Mouse (Mus musculus): ENCODE results near the gene Rpl26. TPM values are rescaled to one million over a fixed set of nuclear protein-coding genes. Genes with fewer than 3 reads are reported as not detected.

The Rpl26 gene
- polyA plus RNA-seq, 1 experiment from 2014 or later = 880 TPM

DNA sequence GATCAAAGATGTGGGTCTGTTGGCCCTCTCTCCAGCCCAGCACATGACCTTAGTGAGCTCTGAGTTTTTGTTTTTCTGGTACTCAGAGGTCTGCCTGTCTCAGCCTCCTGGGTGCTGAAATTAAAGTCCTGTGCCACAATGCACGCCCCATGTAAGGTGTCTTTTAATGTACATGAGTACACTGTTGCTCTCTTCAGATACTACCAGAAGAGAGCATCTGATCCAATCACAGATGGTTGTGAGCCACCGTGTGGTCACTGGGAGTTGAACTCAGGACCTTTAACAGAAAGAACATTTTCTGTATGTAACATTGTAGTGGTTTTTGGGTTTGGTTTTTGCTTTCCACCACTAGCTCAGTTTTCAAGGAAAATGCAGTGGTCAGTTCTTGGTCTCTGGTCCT is 2.4 kb downstream of the Rpl26 start:
- Histone ChIP-seq H3K27me3 (peaks cover 5% of the 10 kb centered on the region; the same call in 1 of the 2 replicates), H3K4me2 (no peak overlapping the region), H3K9me3 (no peaks in the 10 kb centered on the region), H3K9ac (no peak overlapping the region), H3K4me1 (peaks cover 21% of the 10 kb centered on the region), H3K27ac (no peak overlapping the region), H3K36me3 (peaks cover 43% of the 10 kb centered on the region), H3K4me3 (no peak overlapping the region)
- no peak for ATAC-seq (ENCODE audit: borderline replicate concordance, extremely low read depth, low FRiP score, low TSS enrichment)
- WGBS = 79% methylated on average over 2 of the region's 2 CpGs

DNA sequence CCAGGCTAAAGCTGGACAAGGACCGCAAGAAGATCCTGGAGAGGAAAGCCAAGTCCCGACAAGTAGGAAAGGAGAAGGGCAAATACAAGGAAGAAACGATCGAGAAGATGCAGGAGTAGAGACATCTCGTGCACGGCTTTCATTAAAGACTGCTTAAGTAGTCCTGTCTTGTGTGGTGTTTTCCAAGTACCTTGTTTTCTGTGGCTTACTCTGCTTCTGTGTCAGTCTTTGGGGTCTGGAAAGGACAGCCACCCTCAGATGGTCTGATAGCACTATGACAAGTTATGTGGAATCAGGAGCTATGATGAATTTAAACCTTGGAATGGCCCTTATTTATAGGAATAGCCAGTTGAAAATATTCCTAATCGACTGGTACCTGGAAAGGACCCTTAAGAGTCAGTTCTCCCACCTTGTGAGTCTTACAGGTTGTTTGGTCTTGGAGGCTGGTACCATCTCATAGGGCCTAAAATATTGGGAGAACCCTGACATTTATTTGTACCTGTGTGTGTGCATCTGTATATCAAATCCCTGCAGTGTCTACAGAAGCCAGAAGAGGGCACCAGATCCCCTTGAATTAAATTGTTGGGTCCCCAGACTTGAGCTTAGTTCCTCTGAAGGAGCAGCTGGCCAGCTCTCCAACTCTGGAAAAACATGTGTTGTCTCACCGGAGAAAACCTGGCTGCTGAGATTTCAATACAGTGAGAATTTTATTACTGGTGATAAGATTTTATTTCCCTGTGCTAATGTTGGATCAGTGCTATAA is 3.2 kb downstream of the Rpl26 start:
- Histone ChIP-seq H3K27ac (no peak overlapping the region), H3K27me3 (peaks cover 5% of the 10 kb centered on the region; the same call in 1 of the 2 replicates), H3K36me3 (peaks cover 43% of the 10 kb centered on the region), H3K9ac (no peak overlapping the region), H3K4me3 (no peak overlapping the region), H3K4me1 (peaks cover 21% of the 10 kb centered on the region), H3K9me3 (no peaks in the 10 kb centered on the region), H3K4me2 (no peak overlapping the region)
- 78% methylated on average over 8 of the region's 8 CpGs for WGBS
- ATAC-seq (ENCODE audit: borderline replicate concordance, extremely low read depth, low FRiP score, low TSS enrichment) = no peak

DNA sequence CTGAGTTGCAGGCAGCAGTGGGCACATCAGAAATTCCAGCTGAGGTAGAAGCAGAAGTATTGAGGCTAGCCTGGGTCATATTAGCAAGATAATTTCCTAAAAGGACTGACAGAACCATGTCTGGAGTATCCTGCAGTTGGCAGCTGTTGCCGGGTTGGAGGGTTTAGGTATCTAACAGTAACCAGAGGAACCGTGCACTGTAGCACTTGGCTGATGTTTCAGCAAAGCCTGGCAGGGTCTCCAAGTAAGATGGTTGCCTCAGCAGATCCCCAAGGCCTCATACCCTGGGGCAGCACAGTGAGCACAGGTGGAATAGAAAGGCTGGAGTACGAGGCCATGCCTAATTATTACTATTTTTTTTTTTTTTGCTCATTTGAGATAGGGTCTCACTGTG is 3.8 kb downstream of the Rpl26 start:
- H3K4me2 ChIP-seq = no peak overlapping the region
- no peaks in the 10 kb centered on the region for H3K9me3 ChIP-seq
- H3K27ac ChIP-seq = no peak overlapping the region
- peaks cover 21% of the 10 kb centered on the region for H3K4me1 ChIP-seq
- H3K4me3 ChIP-seq = no peak overlapping the region
- WGBS = 84% methylated on average over 3 of the region's 3 CpGs
- H3K9ac ChIP-seq = no peak overlapping the region
- H3K36me3 ChIP-seq = peaks cover 43% of the 10 kb centered on the region
- peaks cover 1% of the 10 kb centered on the region; the same call in 1 of the 2 replicates for H3K27me3 ChIP-seq
- ATAC-seq (ENCODE audit: borderline replicate concordance, extremely low read depth, low FRiP score, low TSS enrichment) = no peak

DNA sequence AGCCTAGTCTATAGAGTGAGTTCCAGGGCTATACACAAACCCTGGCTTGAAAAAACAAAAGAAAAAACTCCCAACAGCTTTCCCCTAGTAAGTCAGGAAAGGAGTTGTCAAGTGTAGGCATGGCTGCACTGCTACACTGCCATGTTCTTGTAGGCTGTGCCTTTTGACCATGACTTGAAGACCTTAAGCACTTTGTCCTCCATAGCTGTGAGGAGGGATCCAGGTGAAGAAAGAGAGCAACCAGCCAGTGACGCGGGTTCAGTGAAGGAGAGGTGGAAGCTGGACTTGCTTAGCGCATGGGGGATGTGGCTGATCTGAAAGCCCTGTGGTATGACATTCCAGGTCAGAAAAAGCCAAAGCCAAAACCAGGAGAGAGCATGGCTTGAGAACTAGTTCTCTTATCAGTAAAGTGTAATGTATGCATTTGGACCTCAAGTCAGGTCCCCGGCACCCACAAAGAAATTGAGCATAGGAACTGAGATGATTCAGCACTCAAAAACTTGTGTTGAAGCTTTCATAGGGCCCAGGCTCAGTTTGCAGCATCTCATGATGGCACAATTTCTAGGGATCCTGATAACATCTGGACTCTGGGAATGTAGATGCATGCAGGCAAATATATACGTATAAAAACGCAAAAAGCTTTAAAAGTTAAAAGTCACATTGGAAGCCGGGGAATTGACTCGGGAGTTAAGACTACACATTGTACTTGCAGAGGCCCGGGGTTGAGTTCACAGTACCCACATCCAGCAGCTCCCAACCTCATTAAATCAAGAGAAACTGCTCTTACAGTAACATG is 4.5 kb downstream of the Rpl26 start:
- no peak overlapping the region for H3K4me2 ChIP-seq
- H3K36me3 ChIP-seq = peaks cover 43% of the 10 kb centered on the region
- WGBS = 87% methylated on average over 9 of the region's 9 CpGs
- H3K4me1 ChIP-seq = peaks cover 19% of the 10 kb centered on the region
- no peak for ATAC-seq (ENCODE audit: borderline replicate concordance, extremely low read depth, low FRiP score, low TSS enrichment)
- H3K4me3 ChIP-seq = no peak overlapping the region
- no peaks in the 10 kb centered on the region for H3K9me3 ChIP-seq
- H3K27ac ChIP-seq = no peak overlapping the region
- no peaks in the 10 kb centered on the region for H3K27me3 ChIP-seq
- H3K9ac ChIP-seq = no peak overlapping the region

DNA sequence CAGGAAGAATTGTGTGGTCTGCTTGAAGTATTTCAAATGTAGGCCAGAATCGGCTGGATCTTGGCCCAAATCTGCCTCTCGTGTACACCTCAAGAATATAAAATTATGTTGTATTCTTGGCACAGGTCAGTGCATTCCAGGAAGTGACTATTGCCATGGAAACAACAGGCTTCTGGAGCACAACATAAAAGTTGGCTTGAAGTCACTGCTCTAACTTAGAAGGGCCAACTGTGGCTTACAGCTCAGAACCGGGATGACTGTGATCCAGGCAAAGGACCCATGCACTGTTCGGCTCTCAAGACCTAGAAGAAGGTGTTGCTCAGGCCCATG is 5.0 kb downstream of the Rpl26 start:
- Histone ChIP-seq H3K9ac (no peak overlapping the region), H3K36me3 (peaks cover 43% of the 10 kb centered on the region), H3K4me1 (peaks cover 16% of the 10 kb centered on the region)

DNA sequence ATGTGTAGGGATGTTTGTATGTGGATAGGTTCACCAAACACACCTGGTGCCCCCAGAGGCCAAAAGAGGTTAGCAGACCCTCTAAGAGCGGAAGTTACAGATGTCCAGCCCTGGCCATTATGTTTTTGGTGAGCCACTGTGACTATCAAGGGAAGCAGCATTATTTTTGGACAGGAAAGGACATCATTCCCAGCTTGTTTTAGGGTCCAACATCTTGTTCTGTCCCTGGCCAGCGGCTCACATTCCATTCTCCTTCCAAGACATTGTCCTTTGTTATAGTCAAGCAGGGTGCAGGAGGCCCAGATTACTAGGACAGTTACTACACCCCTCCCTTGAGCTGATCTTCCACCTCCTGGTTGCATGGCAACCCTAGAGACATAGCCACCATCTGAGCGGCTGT is 5.9 kb downstream of the Rpl26 start:
- H3K4me1 ChIP-seq = peaks cover 23% of the 10 kb centered on the region
- 79% methylated on average over 3 of the region's 3 CpGs for WGBS

More for the DNA sequence above, 5.0 kb downstream of the Rpl26 start:
- Histone ChIP-seq H3K4me3 (no peak overlapping the region), H3K27ac (no peak overlapping the region), H3K27me3 (no peaks in the 10 kb centered on the region), H3K9me3 (no peaks in the 10 kb centered on the region), H3K4me2 (no peak overlapping the region)
- 46% methylated on average over 4 of the region's 4 CpGs for WGBS
- peak; percentile 25; the same call in 1 of the 2 replicates for ATAC-seq (ENCODE audit: borderline replicate concordance, extremely low read depth, low FRiP score, low TSS enrichment)

DNA sequence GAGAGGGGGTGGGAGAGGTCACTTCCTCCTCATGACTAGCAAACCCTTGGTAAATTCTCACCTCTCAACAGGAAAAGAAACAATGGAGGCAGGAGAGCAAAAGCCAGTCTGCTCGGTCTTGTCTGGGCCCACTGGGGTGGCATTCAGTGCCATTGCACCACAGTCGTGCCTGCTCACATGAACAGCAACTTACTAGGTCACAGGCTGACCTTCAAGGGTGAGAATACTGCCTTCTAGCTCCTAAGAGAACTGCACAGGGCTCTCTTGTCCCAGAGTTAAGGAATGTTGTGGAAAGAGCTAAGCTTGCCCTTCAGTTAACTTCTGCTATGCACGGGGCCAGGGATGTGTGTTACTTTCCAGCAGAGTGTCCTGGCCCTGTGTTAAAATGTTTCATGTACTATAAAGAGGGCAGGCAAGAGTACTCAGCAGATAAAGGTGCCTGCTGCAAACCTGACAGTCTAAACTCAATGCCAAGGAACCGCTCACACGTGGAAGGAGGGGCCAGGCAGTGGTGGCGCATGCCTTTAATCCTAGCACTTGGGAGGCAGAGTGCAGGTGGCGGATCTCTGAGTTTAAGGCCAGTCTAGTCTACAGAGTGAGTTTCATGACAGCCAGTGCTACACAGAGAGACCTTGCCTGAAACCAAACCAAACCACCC is 7.6 kb downstream of the Rpl26 start:
- no peak overlapping the region for H3K27ac ChIP-seq
- WGBS = 37% methylated on average over 7 of the region's 7 CpGs

More for the DNA sequence above, 5.9 kb downstream of the Rpl26 start:
- Histone ChIP-seq H3K36me3 (peaks cover 43% of the 10 kb centered on the region), H3K4me2 (no peak overlapping the region), H3K27me3 (no peaks in the 10 kb centered on the region), H3K27ac (no peak overlapping the region), H3K4me3 (no peak overlapping the region), H3K9ac (no peak overlapping the region), H3K9me3 (no peaks in the 10 kb centered on the region)
- no peak for ATAC-seq (ENCODE audit: borderline replicate concordance, extremely low read depth, low FRiP score, low TSS enrichment)

DNA sequence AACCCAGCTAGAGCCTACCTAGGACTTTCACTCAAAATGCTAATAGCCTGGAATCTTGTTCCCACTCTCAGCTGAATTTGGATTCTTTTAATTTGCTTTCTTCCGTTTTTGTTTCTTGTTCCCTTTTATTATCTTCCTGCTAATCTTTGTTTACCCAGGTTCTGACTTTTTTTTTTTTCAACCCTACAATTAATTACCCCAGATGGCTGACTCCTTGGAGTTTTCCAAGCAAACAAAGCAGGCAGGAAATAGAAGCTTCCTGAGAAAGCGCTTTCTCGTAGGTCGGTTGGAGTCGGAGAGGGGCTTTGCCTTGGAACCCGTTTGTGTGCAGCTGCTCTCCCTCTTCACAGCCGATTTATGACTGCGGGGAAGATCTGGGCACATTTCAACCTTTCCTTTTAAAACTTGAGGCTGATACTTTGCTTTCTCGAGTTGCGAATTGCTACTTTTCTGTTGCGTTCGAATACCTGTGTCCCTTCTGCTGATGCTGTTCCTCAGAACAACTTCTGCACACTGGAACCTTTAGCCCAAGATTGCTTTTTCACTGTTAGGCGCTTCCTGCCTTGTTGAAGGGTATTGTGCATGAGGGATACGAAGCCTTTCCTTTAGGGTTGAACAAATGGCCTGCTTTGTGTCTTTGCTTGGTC is 10.3 kb downstream of the Rpl26 start:
- Histone ChIP-seq H3K4me1 (peaks cover 8% of the 10 kb centered on the region), H3K4me2 (0 out of 2 replicates have a peak overlapping the region, but pooled peaks have one; percentile 16), H3K4me3 (no peak overlapping the region), H3K36me3 (0 out of 2 replicates have a peak, but pooled peaks cover under 1% of the 10 kb centered on the region), H3K9ac (0 out of 2 replicates have a peak overlapping the region, but pooled peaks have one; percentile 13), H3K9me3 (no peaks in the 10 kb centered on the region), H3K27ac (peak overlapping the region; percentile 82), H3K27me3 (no peaks in the 10 kb centered on the region)
- ATAC-seq (ENCODE audit: borderline replicate concordance, extremely low read depth, low FRiP score, low TSS enrichment) = no peak
- WGBS = 29% methylated on average over 14 of the region's 14 CpGs

More for the DNA sequence above, 7.6 kb downstream of the Rpl26 start:
- Histone ChIP-seq H3K4me1 (peaks cover 16% of the 10 kb centered on the region), H3K4me3 (no peak overlapping the region), H3K36me3 (peaks cover 27% of the 10 kb centered on the region), H3K9me3 (no peaks in the 10 kb centered on the region), H3K27me3 (no peaks in the 10 kb centered on the region), H3K4me2 (no peak overlapping the region), H3K9ac (no peak overlapping the region)
- no peak for ATAC-seq (ENCODE audit: borderline replicate concordance, extremely low read depth, low FRiP score, low TSS enrichment)

DNA sequence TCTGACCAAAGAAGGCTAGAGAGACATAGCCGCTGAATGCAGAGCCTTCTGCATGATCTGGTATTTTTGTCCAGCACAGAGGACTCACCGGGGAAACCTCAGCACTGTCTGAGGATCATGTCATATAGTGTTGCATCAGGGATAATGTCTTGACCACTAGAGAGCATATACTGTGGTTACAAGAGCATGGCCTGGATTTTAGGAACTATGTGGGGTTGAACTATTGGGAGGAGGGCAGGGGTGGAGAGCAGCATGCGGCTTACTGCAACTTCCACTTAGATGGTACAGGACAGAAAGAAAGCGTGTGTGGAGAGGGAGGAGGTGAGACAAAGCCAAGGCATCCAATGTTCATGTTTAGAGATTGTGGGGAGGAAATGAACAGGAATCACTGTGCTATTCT is 13.2 kb downstream of the Rpl26 start:
- WGBS = 87% methylated on average over 4 of the region's 4 CpGs
- Histone ChIP-seq H3K9me3 (no peaks in the 10 kb centered on the region), H3K4me1 (0 out of 2 replicates have a peak, but pooled peaks cover 7% of the 10 kb centered on the region), H3K9ac (no peak overlapping the region), H3K4me2 (no peak overlapping the region), H3K27ac (no peak overlapping the region), H3K4me3 (no peak overlapping the region), H3K36me3 (no peaks in the 10 kb centered on the region), H3K27me3 (no peaks in the 10 kb centered on the region)
- ATAC-seq (ENCODE audit: borderline replicate concordance, extremely low read depth, low FRiP score, low TSS enrichment) = no peak

DNA sequence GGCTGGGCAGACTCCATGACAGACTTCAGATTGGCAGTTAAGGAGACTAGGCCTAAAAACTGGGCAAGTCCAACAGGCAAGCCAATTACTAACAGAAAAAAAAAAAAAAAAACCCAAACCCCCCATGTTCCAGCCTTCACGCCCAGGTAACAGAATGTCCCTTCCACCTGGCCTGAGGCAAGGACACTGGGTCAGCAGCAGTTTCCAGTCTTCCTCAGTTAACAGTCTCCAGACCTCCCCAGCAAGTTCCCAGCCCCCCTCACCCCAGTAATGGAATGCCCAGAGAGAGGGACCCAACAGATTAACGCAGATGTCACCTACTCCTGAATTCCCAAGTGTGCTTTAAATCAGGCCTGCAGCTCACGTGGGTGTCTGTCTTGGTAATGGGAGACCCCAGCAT is 21.8 kb downstream of the Rpl26 start:
- Histone ChIP-seq H3K27me3 (no peaks in the 10 kb centered on the region), H3K9ac (no peak overlapping the region), H3K9me3 (no peaks in the 10 kb centered on the region), H3K27ac (no peak overlapping the region), H3K4me3 (no peak overlapping the region), H3K4me2 (no peak overlapping the region), H3K4me1 (no peaks in the 10 kb centered on the region), H3K36me3 (no peaks in the 10 kb centered on the region)
- WGBS = 51% methylated on average over 3 of the region's 3 CpGs
- no peak for ATAC-seq (ENCODE audit: borderline replicate concordance, extremely low read depth, low FRiP score, low TSS enrichment)

DNA sequence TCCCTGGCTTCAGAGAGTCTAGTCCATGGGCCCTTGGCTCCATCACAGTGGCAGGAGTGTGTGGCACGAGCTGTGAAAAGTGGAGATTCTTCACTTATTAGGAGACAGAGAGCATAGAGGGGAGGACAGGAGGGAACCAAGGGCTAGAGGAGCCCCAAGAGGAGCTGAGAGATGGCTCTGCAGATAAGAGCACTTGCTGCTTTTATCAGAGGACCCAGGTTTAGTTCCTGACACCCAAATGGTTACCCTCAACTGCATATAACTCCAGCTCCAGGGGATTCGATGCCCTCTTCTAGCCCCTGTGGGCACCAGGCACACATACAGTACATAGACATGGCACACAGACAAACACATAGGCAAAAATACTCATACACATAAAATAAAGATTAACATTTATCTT is 23.4 kb downstream of the Rpl26 start:
- Histone ChIP-seq H3K27me3 (no peaks in the 10 kb centered on the region), H3K9me3 (no peaks in the 10 kb centered on the region), H3K27ac (no peak overlapping the region), H3K36me3 (no peaks in the 10 kb centered on the region), H3K4me1 (no peaks in the 10 kb centered on the region), H3K9ac (no peak overlapping the region), H3K4me3 (no peak overlapping the region), H3K4me2 (no peak overlapping the region)
- no peak for ATAC-seq (ENCODE audit: borderline replicate concordance, extremely low read depth, low FRiP score, low TSS enrichment)
- 80% methylated on average over 2 of the region's 2 CpGs for WGBS

All from lung, embryonic 15.5 days (tissue).